Mouse (Mus musculus): ENCODE results near the gene Fnbp1l. TPM values are rescaled to one million over a fixed set of nuclear protein-coding genes. Genes with fewer than 3 reads are reported as not detected.

The Fnbp1l gene
- polyA plus RNA-seq, 1 experiment, result 91.1 TPM

DNA sequence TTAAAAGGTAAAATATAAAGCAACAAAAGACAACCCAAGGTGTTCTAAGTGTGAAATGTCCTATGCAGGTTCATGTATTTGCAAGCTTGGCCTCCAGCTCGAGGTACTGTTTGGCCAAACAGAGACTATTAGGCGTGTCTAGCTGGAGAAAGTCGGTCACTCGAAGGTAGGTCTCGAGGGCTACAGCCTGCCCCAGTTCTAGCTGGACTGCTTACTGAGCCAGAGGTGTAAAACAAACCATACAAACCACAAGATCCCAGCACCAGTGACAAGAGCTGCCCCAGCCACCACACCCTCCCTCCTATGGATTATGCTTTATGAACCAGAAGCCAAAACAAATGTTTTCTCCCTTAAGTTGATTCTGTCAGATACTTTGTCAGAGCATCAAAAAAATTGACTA, 7.8 kb downstream of the Fnbp1l start:
- no peak overlapping the region for H3K27ac ChIP-seq (ENCODE audit: insufficient read depth, low read length)
- H3K4me1 ChIP-seq (ENCODE audit: control insufficient read depth, insufficient read depth, low read length), result peaks cover 5% of the 10 kb centered on the region; the same call in 1 of the 2 replicates
- TF ChIP-seq POLR2A (IDR thresholded peaks at IDR 0.05; ENCODE audit: extremely low read depth, insufficient read depth, low read length) (no peak), CTCF (IDR thresholded peaks at IDR 0.05; ENCODE audit: extremely low read depth, insufficient read depth, low read length) (no peak)
- no peak overlapping the region for H3K4me3 ChIP-seq (ENCODE audit: insufficient read depth, low read length)

GRCm38 (mm10) chr3:122606105-122606801, 13.3 kb downstream of the Fnbp1l start:
- Histone ChIP-seq H3K27ac (ENCODE audit: insufficient read depth, low read length) (no peak overlapping the region), H3K4me3 (ENCODE audit: insufficient read depth, low read length) (no peak overlapping the region), H3K4me1 (ENCODE audit: control insufficient read depth, insufficient read depth, low read length) (peaks cover 5% of the 10 kb centered on the region; the same call in 1 of the 2 replicates)
- TF ChIP-seq CTCF (IDR thresholded peaks at IDR 0.05; ENCODE audit: extremely low read depth, insufficient read depth, low read length) (no peak), POLR2A (IDR thresholded peaks at IDR 0.05; ENCODE audit: extremely low read depth, insufficient read depth, low read length) (no peak)

DNA sequence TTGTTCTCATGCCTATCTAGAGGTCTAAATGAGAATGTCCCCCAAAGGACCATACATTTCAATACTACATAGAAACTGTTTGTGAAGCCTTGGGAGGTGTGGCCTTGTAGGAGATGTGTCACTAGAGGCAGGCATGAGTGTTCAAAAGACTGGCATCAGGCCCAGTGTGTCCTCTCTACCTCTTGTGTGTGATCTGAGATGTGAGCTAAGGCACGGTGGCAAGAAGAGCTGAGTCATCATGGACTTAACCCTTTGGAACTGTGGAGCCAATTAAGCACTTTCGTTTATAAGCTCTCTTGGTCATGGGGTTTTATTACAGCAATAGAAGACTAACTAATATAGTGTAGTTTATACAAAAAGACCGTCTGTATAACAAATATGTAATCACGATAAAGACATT, 16.3 kb downstream of the Fnbp1l start:
- TF ChIP-seq POLR2A (IDR thresholded peaks at IDR 0.05; ENCODE audit: extremely low read depth, insufficient read depth, low read length) (no peak), CTCF (IDR thresholded peaks at IDR 0.05; ENCODE audit: extremely low read depth, insufficient read depth, low read length) (no peak)
- no peak overlapping the region for H3K27ac ChIP-seq (ENCODE audit: insufficient read depth, low read length)
- peaks cover 6% of the 10 kb centered on the region for H3K4me1 ChIP-seq (ENCODE audit: control insufficient read depth, insufficient read depth, low read length)
- H3K4me3 ChIP-seq (ENCODE audit: insufficient read depth, low read length), result no peak overlapping the region

DNA sequence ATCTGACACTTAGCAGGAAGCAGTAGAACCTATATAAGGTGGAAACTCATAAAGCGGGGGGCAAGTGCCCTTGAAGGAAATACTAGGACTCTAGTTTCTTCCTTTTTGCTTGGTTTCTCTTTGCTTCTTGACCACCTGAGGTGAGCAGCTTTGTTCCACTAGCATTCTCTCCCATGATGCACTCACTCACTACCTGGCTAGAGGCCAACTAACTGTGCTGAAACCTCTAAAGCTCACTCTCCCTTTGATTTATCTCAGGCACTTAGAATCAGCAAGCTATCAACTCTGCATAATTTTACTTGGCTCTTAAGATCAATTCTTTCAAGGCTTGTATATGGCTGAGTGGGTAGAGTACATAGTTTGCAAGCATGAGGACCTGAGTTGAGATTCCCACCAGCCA, 17.1 kb downstream of the Fnbp1l start:
- TF ChIP-seq CTCF (IDR thresholded peaks at IDR 0.05; ENCODE audit: extremely low read depth, insufficient read depth, low read length), result no peak
- no peak for TF ChIP-seq POLR2A (IDR thresholded peaks at IDR 0.05; ENCODE audit: extremely low read depth, insufficient read depth, low read length)
- H3K4me1 ChIP-seq (ENCODE audit: control insufficient read depth, insufficient read depth, low read length), result peaks cover 9% of the 10 kb centered on the region

DNA sequence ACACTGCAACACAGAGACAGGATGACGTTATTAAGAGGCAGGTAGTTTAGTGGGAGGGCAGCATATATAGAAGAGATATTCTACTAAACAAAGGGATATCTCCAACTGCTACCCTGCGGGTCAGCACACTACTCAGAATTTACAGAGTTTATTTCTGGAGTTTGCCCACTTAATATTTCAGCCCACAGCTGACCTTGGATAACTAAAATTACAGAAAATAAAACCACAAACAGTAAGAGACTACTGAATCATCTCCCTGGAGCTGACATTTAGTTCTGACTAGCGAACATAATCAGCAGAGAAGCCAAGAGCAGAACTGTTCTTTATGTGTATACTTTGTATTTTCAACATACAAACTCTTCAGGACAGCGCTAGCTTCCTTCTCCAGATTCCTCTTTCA, 20.2 kb downstream of the Fnbp1l start:
- H3K27ac ChIP-seq (ENCODE audit: insufficient read depth, low read length), result no peak overlapping the region
- H3K4me1 ChIP-seq (ENCODE audit: control insufficient read depth, insufficient read depth, low read length), result peaks cover 7% of the 10 kb centered on the region
- TF ChIP-seq CTCF (IDR thresholded peaks at IDR 0.05; ENCODE audit: extremely low read depth, insufficient read depth, low read length), result no peak
- TF ChIP-seq POLR2A (IDR thresholded peaks at IDR 0.05; ENCODE audit: extremely low read depth, insufficient read depth, low read length), result no peak
- H3K4me3 ChIP-seq (ENCODE audit: insufficient read depth, low read length), result no peak overlapping the region

More for the DNA sequence above, 17.1 kb downstream of the Fnbp1l start:
- Histone ChIP-seq H3K4me3 (ENCODE audit: insufficient read depth, low read length) (no peak overlapping the region), H3K27ac (ENCODE audit: insufficient read depth, low read length) (no peak overlapping the region)

DNA sequence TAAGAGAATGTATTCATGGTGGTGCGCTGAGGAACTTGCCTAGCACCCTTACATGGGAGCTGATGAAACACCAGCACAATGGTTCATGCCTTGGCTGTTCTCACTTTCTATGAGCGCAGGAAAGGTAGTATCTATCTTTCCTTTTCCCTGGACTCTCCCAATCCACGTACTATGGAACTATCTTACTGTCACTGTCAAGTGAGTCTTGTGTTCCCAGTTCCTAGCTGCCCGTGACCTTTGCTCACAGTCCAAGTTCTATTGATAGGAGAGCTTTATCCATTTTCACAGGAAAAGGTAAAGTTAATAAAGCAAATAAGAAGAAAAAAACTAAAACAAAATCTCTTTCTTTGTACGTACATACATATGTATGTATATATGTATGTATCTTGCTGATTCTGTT, 28.7 kb downstream of the Fnbp1l start:
- TF ChIP-seq CTCF (IDR thresholded peaks at IDR 0.05; ENCODE audit: extremely low read depth, insufficient read depth, low read length) (no peak), POLR2A (IDR thresholded peaks at IDR 0.05; ENCODE audit: extremely low read depth, insufficient read depth, low read length) (no peak)
- Histone ChIP-seq H3K4me3 (ENCODE audit: insufficient read depth, low read length) (no peak overlapping the region), H3K4me1 (ENCODE audit: control insufficient read depth, insufficient read depth, low read length) (0 out of 2 replicates have a peak, but pooled peaks cover 2% of the 10 kb centered on the region), H3K27ac (ENCODE audit: insufficient read depth, low read length) (no peak overlapping the region)

DNA sequence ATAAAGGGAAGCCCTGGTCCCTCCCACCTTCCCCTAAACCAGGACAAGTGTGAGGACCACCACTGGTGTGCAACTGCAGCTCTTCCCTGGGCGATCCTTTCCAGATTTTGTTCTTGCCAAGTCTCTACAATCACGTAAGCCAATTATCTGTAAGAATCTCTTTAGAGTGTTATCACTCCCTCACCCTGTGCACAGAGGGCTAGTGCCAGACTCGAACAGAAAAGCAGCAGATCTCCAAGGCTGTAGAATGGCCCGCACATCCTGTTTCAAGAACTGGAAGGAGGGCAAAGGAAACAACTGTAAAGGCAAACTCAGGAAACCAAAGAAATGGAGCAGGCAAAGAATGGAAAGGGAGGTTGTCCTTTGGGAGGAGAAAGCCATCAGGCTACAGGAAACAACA, 29.2 kb downstream of the Fnbp1l start:
- Histone ChIP-seq H3K4me1 (ENCODE audit: control insufficient read depth, insufficient read depth, low read length) (0 out of 2 replicates have a peak, but pooled peaks cover 2% of the 10 kb centered on the region), H3K4me3 (ENCODE audit: insufficient read depth, low read length) (no peak overlapping the region), H3K27ac (ENCODE audit: insufficient read depth, low read length) (no peak overlapping the region)
- TF ChIP-seq CTCF (IDR thresholded peaks at IDR 0.05; ENCODE audit: extremely low read depth, insufficient read depth, low read length) (no peak), POLR2A (IDR thresholded peaks at IDR 0.05; ENCODE audit: extremely low read depth, insufficient read depth, low read length) (no peak)

DNA sequence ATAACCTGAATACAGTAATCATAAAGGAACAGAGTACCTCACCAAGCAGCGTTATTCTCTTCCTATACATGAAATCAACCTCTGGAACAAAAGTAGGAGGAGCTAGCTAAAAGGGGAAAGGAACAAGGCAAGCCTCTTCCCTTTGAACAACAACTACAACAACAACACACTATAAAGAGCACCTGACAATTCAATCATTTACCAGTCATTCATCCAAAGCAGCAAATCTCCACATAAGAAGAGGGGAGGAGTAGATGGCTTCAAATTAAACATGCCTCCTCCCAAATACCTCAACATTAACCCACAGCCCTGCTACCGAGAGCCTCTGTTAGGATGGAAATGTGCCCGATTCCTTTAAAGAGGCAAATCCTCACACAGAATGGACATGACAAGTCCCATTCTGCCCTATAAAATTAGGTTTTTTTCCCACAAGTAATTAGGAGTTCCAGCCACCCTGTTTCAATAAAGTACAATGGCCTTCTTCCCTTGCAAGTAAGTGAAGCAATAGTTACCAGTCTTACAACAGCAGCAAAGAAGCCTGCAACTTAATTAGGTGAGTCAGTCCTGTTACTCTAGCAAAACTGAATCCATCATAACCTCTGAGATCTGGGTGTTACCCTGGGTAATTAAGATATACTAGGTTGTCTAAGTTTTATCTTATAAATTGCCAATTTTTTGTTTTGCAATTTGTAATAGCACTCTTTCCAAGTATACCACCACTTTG, 32.4 kb downstream of the Fnbp1l start:
- 0 out of 2 replicates have a peak, but pooled peaks cover 2% of the 10 kb centered on the region for H3K4me1 ChIP-seq (ENCODE audit: control insufficient read depth, insufficient read depth, low read length)
- H3K27ac ChIP-seq (ENCODE audit: insufficient read depth, low read length), result no peak overlapping the region
- TF ChIP-seq CTCF (IDR thresholded peaks at IDR 0.05; ENCODE audit: extremely low read depth, insufficient read depth, low read length) (no peak), POLR2A (IDR thresholded peaks at IDR 0.05; ENCODE audit: extremely low read depth, insufficient read depth, low read length) (no peak)
- H3K4me3 ChIP-seq (ENCODE audit: insufficient read depth, low read length), result no peak overlapping the region

GRCm38 (mm10) chr3:122577360-122577759, 42.2 kb downstream of the Fnbp1l start:
- Histone ChIP-seq H3K4me3 (ENCODE audit: insufficient read depth, low read length) (no peak overlapping the region), H3K27ac (ENCODE audit: insufficient read depth, low read length) (no peak overlapping the region), H3K4me1 (ENCODE audit: control insufficient read depth, insufficient read depth, low read length) (peaks cover 2% of the 10 kb centered on the region; the same call in 1 of the 2 replicates)
- TF ChIP-seq CTCF (IDR thresholded peaks at IDR 0.05; ENCODE audit: extremely low read depth, insufficient read depth, low read length) (no peak), POLR2A (IDR thresholded peaks at IDR 0.05; ENCODE audit: extremely low read depth, insufficient read depth, low read length) (no peak)

DNA sequence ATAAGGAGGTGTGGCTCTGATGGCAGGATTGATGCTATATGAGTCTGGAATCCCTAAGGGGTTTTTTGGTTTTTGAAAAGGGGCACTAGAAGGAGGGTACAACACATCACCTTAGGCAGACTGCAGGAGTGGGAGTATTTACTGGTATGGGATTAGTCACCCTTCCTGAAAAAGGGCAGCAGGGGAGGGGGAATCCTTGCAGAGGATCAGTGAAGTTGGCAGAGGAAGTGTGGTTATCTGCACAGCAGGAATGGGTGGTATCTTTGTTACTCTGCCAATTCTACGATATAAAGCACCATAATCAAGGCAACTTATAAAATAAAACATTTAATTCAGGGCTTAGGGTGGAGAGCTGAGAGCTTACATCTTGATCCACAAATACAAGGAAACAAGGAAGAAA, 44.6 kb downstream of the Fnbp1l start:
- no peak overlapping the region for H3K27ac ChIP-seq (ENCODE audit: insufficient read depth, low read length)
- peaks cover 2% of the 10 kb centered on the region; the same call in 1 of the 2 replicates for H3K4me1 ChIP-seq (ENCODE audit: control insufficient read depth, insufficient read depth, low read length)
- TF ChIP-seq CTCF (IDR thresholded peaks at IDR 0.05; ENCODE audit: extremely low read depth, insufficient read depth, low read length), result no peak
- TF ChIP-seq POLR2A (IDR thresholded peaks at IDR 0.05; ENCODE audit: extremely low read depth, insufficient read depth, low read length), result no peak
- no peak overlapping the region for H3K4me3 ChIP-seq (ENCODE audit: insufficient read depth, low read length)

Measured in cortical plate, adult 2 months (tissue).